Mouse (Mus musculus) fat pad, adult 2 months (tissue): ENCODE measurements around the gene Spa17.

Source experiments
- DNase-seq: peaks from one replicate; pipeline ENCODE4 v3.0.0-alpha.2; 2011; ENCODE audit warnings: low read depth, low spot score; ENCODE audit errors: extremely low read depth

Spa17 gene

DNA sequence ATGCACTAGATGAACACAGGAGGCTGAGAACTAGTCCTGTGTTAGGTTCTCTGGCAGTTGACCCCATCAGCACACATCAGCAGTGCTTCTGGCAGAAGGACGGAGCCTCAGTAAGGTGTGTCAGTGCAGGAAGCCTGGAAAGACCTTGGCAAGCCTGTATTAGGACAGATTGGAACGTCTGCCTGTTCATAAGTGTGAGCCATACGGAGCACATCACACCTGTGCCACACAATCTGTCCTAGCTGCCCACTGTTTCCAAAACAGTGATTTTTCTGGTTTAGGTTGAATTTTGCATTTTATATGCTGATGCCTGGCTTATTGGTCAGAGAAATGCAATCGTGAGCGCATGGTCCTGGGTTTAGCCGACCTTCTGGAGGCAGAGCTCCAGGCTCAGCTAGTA is 7.8 kb upstream of the Spa17 start:
- no peak for DNase-seq

- DNase-seq = no peak
Measured at GRCm38 (mm10) chr9:37616770-37617169, 3.2 kb upstream of the Spa17 start.

DNA sequence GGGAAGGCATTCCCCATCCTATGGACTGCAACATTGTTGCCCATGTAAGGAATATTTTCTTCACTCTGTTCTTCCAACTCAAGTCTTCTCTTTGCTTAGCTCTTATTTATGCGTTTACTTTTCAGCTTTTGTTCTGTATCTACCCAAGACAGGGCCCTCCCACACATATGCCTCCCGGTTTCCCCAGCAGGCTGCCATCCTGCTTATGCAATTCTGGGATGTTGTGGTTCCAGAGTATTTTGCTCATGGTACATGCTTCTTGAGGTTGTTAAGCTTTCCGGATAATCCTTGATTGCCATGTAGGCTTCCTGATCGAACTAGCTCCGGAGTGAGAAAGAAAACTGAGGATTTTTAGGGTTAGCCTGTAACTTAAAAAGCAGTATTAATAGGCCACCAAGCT is 1.7 kb upstream of the Spa17 start:
- no peak for DNase-seq

DNA sequence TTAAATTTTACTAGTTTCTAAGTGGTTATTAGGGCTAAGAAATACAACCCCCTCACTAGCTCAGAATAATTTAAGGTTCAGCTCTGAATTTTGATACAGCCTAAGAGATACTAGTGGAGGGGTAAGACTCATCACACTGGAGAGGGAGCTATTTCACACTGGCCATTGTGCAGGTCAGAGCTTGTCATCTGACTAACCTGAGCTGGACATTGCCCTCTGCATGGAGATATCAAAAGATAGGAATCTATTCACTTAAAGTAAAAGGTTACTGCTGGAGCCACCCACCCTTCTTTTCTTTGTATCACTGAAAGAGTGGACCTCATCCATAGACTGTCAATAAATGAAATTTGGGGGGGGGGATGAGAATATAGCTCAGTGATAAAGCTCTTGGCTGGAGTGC is 794 bp upstream of the Spa17 start:
- no peak for DNase-seq

- no peak for DNase-seq
Measured at GRCm38 (mm10) chr9:37613911-37614280, 374 bp upstream of the Spa17 start.

GRCm38 (mm10) chr9:37609558-37609957 is 4.0 kb downstream of the Spa17 start:
- DNase-seq = no peak

DNA sequence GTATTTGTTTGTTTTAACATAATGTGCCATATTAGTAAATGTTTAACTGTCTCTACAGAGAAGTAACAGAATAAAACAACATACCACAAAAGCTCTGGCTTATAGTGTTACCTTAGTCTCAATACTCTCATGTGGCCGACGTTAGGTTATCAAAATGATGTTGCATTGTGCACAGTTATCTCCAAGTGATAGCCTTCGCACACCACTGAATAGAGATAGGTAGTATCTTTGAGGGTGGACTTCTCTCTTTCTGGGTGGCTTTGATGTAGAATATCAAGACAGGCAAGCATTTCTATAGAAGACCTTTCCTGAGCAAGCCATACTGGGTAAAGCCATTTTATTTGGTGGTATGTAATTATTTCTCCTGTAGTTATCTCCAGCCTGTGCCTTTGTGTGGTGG is 8.4 kb downstream of the Spa17 start:
- no peak for DNase-seq

- DNase-seq = no peak
Measured at GRCm38 (mm10) chr9:37600538-37601205, 12.8 kb downstream of the Spa17 start.

DNA sequence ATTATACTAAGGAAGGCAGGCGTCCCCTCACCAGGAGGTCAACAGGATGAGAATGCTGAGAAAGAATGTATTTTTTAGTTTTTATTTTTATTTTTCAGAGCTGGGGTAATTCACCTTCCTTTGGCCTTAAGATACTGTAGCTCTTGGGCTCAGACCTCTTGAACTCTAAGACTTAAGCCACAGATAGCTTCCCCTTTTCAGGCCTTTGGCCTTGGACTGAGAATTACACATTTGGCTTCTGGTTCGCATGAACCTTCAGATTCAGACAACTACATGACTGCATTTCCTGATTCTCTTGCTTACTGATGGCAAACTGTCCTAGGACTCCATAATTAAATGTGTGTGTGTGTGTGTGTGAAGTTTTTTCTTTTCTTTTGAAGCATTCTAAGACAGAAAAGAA is 14.9 kb downstream of the Spa17 start:
- no peak for DNase-seq

- DNase-seq = no peak
Measured at GRCm38 (mm10) chr9:37595570-37595969, 18.0 kb downstream of the Spa17 start.

DNA sequence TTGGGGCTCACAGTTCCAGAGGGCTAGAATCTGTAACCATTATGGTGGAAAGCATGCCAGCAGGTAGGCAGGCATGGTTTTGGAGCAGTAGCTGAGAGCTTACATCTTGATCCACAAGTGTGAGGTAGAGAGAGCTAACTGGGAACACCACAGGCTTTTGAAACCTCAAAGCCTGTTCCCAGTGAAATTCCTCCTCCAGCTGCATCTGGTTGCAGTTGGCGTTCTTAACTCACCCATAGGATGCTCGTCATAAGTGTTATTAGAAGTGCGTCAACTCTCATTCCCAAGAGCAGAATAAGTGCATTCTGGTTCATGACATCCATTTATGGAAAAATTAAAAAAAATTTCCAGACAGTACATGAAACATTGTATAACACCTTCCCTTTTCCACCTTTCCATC is 19.8 kb downstream of the Spa17 start:
- DNase-seq = no peak

DNA sequence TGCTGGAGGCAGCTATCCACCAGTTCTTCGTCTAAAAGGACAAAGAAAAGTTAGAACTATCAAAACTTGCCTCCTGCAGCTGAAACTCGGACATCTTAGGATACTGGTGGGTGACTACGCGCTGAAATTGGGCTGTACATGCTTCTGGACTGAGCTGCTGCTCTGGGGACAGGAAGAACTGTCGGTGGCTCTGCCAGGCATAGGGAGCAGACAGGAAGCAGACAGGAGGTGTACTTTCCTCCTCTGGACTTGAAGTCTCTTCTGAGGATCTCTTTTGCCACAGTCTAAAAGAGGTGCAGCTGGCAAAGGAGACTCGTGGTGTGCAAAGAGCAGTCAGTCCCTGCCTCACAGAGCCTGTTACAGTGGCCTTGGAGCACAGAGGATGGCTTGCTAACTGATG is 20.9 kb downstream of the Spa17 start:
- DNase-seq = no peak

DNA sequence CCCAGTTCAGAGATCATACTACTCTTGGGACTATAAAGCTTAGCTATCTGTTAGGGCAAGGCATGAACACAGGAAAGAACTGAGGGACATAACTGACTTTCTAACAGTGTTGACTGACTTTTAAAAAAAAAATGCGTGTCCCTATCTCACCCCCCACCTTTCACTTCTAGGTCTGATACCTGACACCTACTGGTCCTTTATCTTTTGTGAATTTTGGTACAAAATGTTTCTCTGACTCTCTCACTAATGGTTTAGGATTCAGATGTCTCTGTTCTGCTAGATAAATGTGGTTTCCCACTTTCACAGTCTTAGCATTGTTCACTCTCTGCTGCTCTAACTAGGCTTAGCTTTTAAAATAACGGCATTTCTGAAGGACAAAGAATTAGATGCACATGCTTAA is 21.5 kb downstream of the Spa17 start:
- DNase-seq = no peak

GRCm38 (mm10) chr9:37590381-37590780 is 23.1 kb downstream of the Spa17 start:
- no peak for DNase-seq

DNA sequence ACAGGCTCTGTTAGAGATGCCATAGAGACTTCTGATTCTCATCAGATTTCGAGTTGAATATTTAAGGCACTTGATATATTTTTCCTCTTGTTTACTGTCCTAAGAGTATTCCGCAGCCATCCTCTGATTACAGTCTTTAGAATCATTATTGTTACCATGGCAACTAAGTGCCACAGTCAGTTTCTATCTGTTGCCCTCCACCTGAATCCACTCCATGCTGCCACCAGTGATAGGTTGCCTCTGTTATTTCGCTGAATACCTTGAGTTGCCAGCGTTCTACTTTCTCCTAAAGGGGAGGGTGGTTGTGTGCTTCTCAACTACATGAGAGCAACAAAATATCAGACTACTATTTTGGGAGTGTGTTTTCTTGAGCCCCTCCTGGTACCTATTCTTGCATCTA is 26.8 kb downstream of the Spa17 start:
- DNase-seq = no peak

- DNase-seq = no peak
Measured at GRCm38 (mm10) chr9:37583594-37583993, 29.9 kb downstream of the Spa17 start.

DNA sequence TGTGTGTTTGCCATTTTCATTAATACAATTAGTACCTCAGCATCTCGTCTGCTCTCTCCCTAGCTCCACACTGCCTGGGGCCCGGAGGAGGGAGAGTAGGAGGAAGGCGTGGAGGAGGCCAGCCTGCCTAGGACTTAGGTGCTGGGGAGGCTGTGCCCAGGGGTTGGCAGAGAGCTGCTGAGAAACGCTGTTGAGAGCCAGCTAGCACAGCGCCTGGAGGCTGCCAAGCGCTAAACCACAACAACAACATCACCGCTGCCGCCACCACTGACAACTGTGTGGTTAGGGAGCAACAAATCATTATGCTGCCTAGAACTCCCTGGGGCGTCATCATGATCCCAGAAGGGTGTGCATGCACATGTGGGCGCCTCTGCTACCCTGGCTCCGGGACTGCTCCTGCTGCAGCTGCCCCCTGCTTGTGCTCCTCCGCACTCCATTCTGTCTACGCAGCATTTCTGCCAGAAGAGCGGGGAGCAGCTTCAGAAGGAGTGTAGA is 37.0 kb downstream of the Spa17 start:
- peak; percentile 42 for DNase-seq

DNA sequence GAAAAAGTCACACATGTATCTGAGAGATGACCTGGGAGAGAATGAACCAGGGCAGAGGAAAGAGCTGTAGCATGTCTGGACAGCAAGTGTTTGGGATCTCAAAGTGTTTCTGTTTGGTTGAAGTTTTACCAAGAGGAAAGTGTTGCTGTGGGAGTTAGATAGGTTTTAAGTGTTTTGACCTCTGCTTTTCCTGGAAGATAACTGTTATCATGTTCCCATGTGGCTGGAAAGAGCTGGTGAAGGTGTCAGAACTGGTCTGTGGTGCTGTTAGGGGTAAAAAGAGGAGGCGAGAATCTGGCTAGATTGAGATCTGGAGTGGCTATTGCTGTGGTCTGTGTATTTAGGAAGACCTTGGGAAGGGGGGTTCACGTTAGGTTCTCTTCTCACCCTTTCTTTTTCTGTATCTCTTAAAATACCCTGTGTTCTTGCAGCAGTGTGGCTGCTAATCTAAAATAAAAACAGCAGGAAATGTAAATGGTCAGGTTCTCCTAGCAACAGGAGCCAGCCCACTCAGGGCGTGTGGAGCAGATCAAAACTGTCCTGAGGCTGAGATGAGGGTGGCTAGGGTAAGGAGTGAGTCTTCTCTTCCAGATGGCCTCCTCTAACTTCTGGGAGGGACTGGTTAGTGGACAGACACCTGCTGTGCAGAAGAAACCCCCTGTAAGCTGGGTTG is 41.2 kb downstream of the Spa17 start:
- DNase-seq = no peak

- no peak for DNase-seq
Measured at GRCm38 (mm10) chr9:37569231-37569835, 44.2 kb downstream of the Spa17 start.

DNA sequence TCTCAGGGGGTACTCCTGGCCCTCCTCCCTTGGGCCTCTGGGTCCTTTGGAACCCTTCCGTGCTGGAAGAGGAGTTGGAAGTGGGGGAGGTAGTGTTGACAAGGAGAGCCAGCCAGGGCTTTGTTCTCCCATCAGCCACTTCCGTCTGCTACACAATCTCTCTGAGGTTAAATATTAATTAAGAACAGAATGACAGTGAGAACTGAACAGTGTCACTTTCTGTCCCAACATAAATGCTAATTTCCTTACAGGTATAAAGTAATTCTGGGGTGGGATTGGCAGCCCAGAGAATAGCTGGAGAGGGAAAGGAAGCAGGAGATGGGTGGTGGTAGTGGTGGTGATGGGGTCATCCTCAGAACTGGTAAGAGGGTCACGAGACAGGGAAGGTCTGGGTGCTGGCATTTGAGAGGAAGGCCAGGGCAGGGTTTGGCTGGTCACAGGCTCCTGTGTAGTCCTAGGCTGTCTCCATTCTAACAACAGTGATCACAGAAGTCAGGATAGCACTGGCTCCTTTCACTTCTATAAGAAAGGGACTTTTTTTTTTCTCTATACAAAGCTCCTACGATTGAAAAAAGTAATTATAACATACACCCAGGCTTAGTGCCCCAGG is 44.8 kb downstream of the Spa17 start:
- DNase-seq = no peak

- DNase-seq = no peak
Measured at GRCm38 (mm10) chr9:37567892-37568604, 45.5 kb downstream of the Spa17 start.
